Mouse (Mus musculus) right cerebral cortex, postnatal 10 days (tissue): Measurements from ENCODE around the gene Ly9.

ENCODE experiments used
- DNase-seq, 2 experiments: peaks; one replicate each; pipeline ENCODE4 v3.0.0; 2021; ENCODE audit warnings: low spot score in 2 of 2

The Ly9 gene

GRCm38 (mm10) chr1:171584584-171584983 lies 22.6 kb downstream of the Ly9 start:
- DNase-seq = no peak

GRCm38 (mm10) chr1:171577168-171577567 lies 30.0 kb downstream of the Ly9 start:
- no peak for DNase-seq

- DNase-seq = no peak
Measured at GRCm38 (mm10) chr1:171568436-171568835, 38.8 kb downstream of the Ly9 start.

- peak; percentile 29 to 47 for DNase-seq
Measured at GRCm38 (mm10) chr1:171566777-171567176, 40.4 kb downstream of the Ly9 start.

- DNase-seq = no peak
Measured at GRCm38 (mm10) chr1:171565888-171566287, 41.3 kb downstream of the Ly9 start.

GRCm38 (mm10) chr1:171564247-171564646 lies 43.0 kb downstream of the Ly9 start:
- no peak for DNase-seq

- DNase-seq = no peak
Measured at GRCm38 (mm10) chr1:171563042-171563441, 44.2 kb downstream of the Ly9 start.

GRCm38 (mm10) chr1:171561639-171562225 lies 45.5 kb downstream of the Ly9 start:
- no peak for DNase-seq

- no peak for DNase-seq
Measured at GRCm38 (mm10) chr1:171561200-171561599, 46.0 kb downstream of the Ly9 start.

GRCm38 (mm10) chr1:171560262-171560661 lies 46.9 kb downstream of the Ly9 start:
- no peak for DNase-seq

- DNase-seq = no peak
Measured at GRCm38 (mm10) chr1:171558898-171559297, 48.3 kb downstream of the Ly9 start, which contains the start of gene Cd244a. Gene Cd244a, plus strand, starts transcription at chr1:171559193.

- DNase-seq = no peak
Measured at GRCm38 (mm10) chr1:171558407-171558806, 48.8 kb downstream of the Ly9 start.

- no peak for DNase-seq
Measured at GRCm38 (mm10) chr1:171556366-171556765, 50.8 kb downstream of the Ly9 start.

- no peak for DNase-seq
Measured at GRCm38 (mm10) chr1:171553359-171554341, 53.6 kb downstream of the Ly9 start.

- no peak for DNase-seq
Measured at GRCm38 (mm10) chr1:171552230-171552629, 55.0 kb downstream of the Ly9 start.

GRCm38 (mm10) chr1:171551326-171551725 lies 55.9 kb downstream of the Ly9 start:
- DNase-seq = no peak

GRCm38 (mm10) chr1:171540694-171541093 lies 66.5 kb downstream of the Ly9 start:
- no peak for DNase-seq
